Mouse (Mus musculus): ENCODE data around the gene Slc16a5. TPM values are rescaled to one million over a fixed set of nuclear protein-coding genes. Genes with fewer than 3 reads are reported as not detected.
A peak's percentile ranks its signal among the peaks of the same experiment; 100 is the strongest.

Gene Slc16a5
- total RNA-seq, 2 experiments from 2014 or later, result 5.1 TPM; not detected in 1

GRCm38 (mm10) chr11:115511121-115511520, 48.8 kb downstream of the Slc16a5 start:
- intact Hi-C loops (cut with DNase I), result no loop called here

GRCm38 (mm10) chr11:115512004-115512403, 49.7 kb downstream of the Slc16a5 start:
- intact Hi-C loops (cut with DNase I), result no loop called here
- DNase-seq, result no peak

More at GRCm38 (mm10) chr11:115511121-115511520, 48.8 kb downstream of the Slc16a5 start:
- DNase-seq, result no peak

GRCm38 (mm10) chr11:115512407-115513183, 50.3 kb downstream of the Slc16a5 start:
- DNase-seq, result peak in 1 of 2 experiments; percentile 41
- intact Hi-C loops (cut with DNase I), result no loop called here

- intact Hi-C loops (cut with DNase I), result loop anchor here (1.0 kb wide), 1 partner anchor 23 kb away; the partner anchor contains the start of gene Sumo2
Observed at GRCm38 (mm10) chr11:115513271-115514237, 51.3 kb downstream of the Slc16a5 start.

GRCm38 (mm10) chr11:115514238-115514663, 52.0 kb downstream of the Slc16a5 start, which contains the start of gene Jpt1:
Gene Jpt1 (minus strand): TSS chr11:115514387.
- intact Hi-C loops (cut with DNase I), result loop anchor here (1.0 kb wide), 1 partner anchor 22 kb away; the partner anchor contains the start of gene Sumo2
- DNase-seq, result peak; percentile 95 to 97

More at GRCm38 (mm10) chr11:115513271-115514237, 51.3 kb downstream of the Slc16a5 start:
- peak; percentile 45 to 54 for DNase-seq

GRCm38 (mm10) chr11:115515021-115515420, 52.7 kb downstream of the Slc16a5 start:
- DNase-seq, result no peak
- intact Hi-C loops (cut with DNase I), result no loop called here

- intact Hi-C loops (cut with DNase I), result no loop called here
- no peak for DNase-seq
Observed at GRCm38 (mm10) chr11:115516942-115517341, 54.7 kb downstream of the Slc16a5 start.

- intact Hi-C loops (cut with DNase I), result no loop called here
- no peak for DNase-seq
Observed at GRCm38 (mm10) chr11:115518693-115519092, 56.4 kb downstream of the Slc16a5 start.

GRCm38 (mm10) chr11:115519581-115519980, 57.3 kb downstream of the Slc16a5 start:
- DNase-seq, result no peak
- intact Hi-C loops (cut with DNase I), result no loop called here

- intact Hi-C loops (cut with DNase I), result no loop called here
- no peak for DNase-seq
Observed at GRCm38 (mm10) chr11:115520218-115520617, 57.9 kb downstream of the Slc16a5 start.

- DNase-seq, result no peak
- intact Hi-C loops (cut with DNase I), result no loop called here
Observed at GRCm38 (mm10) chr11:115521080-115521479, 58.8 kb downstream of the Slc16a5 start.

- intact Hi-C loops (cut with DNase I), result no loop called here
- DNase-seq, result no peak
Observed at GRCm38 (mm10) chr11:115522238-115522637, 60.0 kb downstream of the Slc16a5 start.

- DNase-seq, result no peak
- intact Hi-C loops (cut with DNase I), result no loop called here
Observed at GRCm38 (mm10) chr11:115522703-115523102, 60.4 kb downstream of the Slc16a5 start.

Small RNAs within 50 kb of the gene (microRNA-seq; reads per million reads assigned to microRNA genes)
- gene Mir3968, result 0 to 0.24 reads per million in 2 experiments

Other genes starting within 250 kb of the Slc16a5 start
- gene Grin2c, start 195.2 kb upstream of the Slc16a5 start, total RNA-seq (2021), result under 1 TPM; 0.10 to 0.15 TPM
- gene Fdxr, start 185.4 kb upstream of the Slc16a5 start, total RNA-seq (2021), result 1 to 10 TPM; 7.0 to 7.5 TPM
- gene Fads6, start 164.8 kb upstream of the Slc16a5 start, total RNA-seq (2021), result 1 to 10 TPM; 1.2 to 1.3 TPM
- not detected for gene Otop2, start 155.3 kb upstream of the Slc16a5 start, total RNA-seq (2021)
- gene Ush1g, start 140.4 kb upstream of the Slc16a5 start, total RNA-seq (2021), result under 1 TPM in 1 of 2 experiments, not detected in 1; 0.14 TPM
- not detected for gene Otop3, start 127.7 kb upstream of the Slc16a5 start, total RNA-seq (2021)
- gene Hid1, start 94.7 kb upstream of the Slc16a5 start, total RNA-seq (2021), result 1 to 10 TPM; 5.2 to 6.6 TPM
- 1 to 10 TPM; 8.7 to 9.9 TPM for gene Cdr2l, start 80.6 kb upstream of the Slc16a5 start, total RNA-seq (2021)
- 100 to 1,000 TPM; 128 to 140 TPM for gene Mrpl58, start 58.7 kb upstream of the Slc16a5 start, total RNA-seq (2021)
- gene Atp5h, start 42.5 kb upstream of the Slc16a5 start, total RNA-seq (2021), result 1,000 to 10,000 TPM; 2,066 to 2,137 TPM
- 10 to 100 TPM; 22.2 to 25.2 TPM for gene Kctd2, start 42.3 kb upstream of the Slc16a5 start, total RNA-seq (2021)
- under 1 TPM in 1 of 2 experiments, not detected in 1; 0.29 TPM for gene Trim80, start 21.9 kb upstream of the Slc16a5 start, total RNA-seq (2021)
- gene Armc7, start 13.2 kb downstream of the Slc16a5 start, total RNA-seq (2021), result 1 to 10 TPM; 1.3 to 1.7 TPM
- 10 to 100 TPM; 15.2 to 17.3 TPM for gene Nt5c, start 29.4 kb downstream of the Slc16a5 start, total RNA-seq (2021)
- gene Jpt1, start 51.9 kb downstream of the Slc16a5 start, total RNA-seq (2021), result 100 to 1,000 TPM; 159 to 196 TPM
- 100 to 1,000 TPM; 165 to 189 TPM for gene Sumo2, start 73.8 kb downstream of the Slc16a5 start, total RNA-seq (2021)
- gene Nup85, start 102.0 kb downstream of the Slc16a5 start, total RNA-seq (2021), result 10 to 100 TPM; 20.9 to 22.3 TPM
- 10 to 100 TPM; 67.0 to 69.9 TPM for gene Mrps7, start 141.5 kb downstream of the Slc16a5 start, total RNA-seq (2021)
- 10 to 100 TPM; 17.8 to 19.0 TPM for gene Gga3, start 141.6 kb downstream of the Slc16a5 start, total RNA-seq (2021)
- gene Mif4gd, start 150.5 kb downstream of the Slc16a5 start, total RNA-seq (2021), result 10 to 100 TPM; 41.0 to 46.6 TPM
- 10 to 100 TPM; 42.2 to 43.0 TPM for gene Slc25a19, start 165.8 kb downstream of the Slc16a5 start, total RNA-seq (2021)
- 100 to 1,000 TPM; 113 to 120 TPM for gene Grb2, start 246.1 kb downstream of the Slc16a5 start, total RNA-seq (2021)

Data from heart, postnatal 14 days (tissue).